Mouse (Mus musculus): ENCODE results near the gene Mdga1. TPM values are rescaled to one million over a fixed set of nuclear protein-coding genes. Genes with fewer than 3 reads are reported as not detected.

Gene Mdga1
- polyA plus RNA-seq, 1 experiment, result 10.9 TPM

- TF ChIP-seq CTCF (IDR thresholded peaks at IDR 0.05; ENCODE audit: extremely low read depth, insufficient read depth, low read length) (no peak), POLR2A (IDR thresholded peaks at IDR 0.05; ENCODE audit: extremely low read depth, insufficient read depth, low read length) (no peak)
- H3K27ac ChIP-seq (ENCODE audit: insufficient read depth, low read length), result no peak overlapping the region
- H3K4me1 ChIP-seq (ENCODE audit: control insufficient read depth, insufficient read depth, low read length), result no peaks in the 10 kb centered on the region
- no peak overlapping the region for H3K4me3 ChIP-seq (ENCODE audit: insufficient read depth, low read length)
Observed at GRCm38 (mm10) chr17:29913301-29913965, 56.5 kb downstream of the Mdga1 start.

- no peaks in the 10 kb centered on the region for H3K4me1 ChIP-seq (ENCODE audit: control insufficient read depth, insufficient read depth, low read length)
- H3K27ac ChIP-seq (ENCODE audit: insufficient read depth, low read length), result no peak overlapping the region
- TF ChIP-seq POLR2A (IDR thresholded peaks at IDR 0.05; ENCODE audit: extremely low read depth, insufficient read depth, low read length), result no peak
- TF ChIP-seq CTCF (IDR thresholded peaks at IDR 0.05; ENCODE audit: extremely low read depth, insufficient read depth, low read length), result no peak
- no peak overlapping the region for H3K4me3 ChIP-seq (ENCODE audit: insufficient read depth, low read length)
Observed at GRCm38 (mm10) chr17:29912733-29913132, 57.2 kb downstream of the Mdga1 start.

GRCm38 (mm10) chr17:29909031-29909430 lies 60.9 kb downstream of the Mdga1 start:
- Histone ChIP-seq H3K4me3 (ENCODE audit: insufficient read depth, low read length) (no peak overlapping the region), H3K4me1 (ENCODE audit: control insufficient read depth, insufficient read depth, low read length) (no peaks in the 10 kb centered on the region), H3K27ac (ENCODE audit: insufficient read depth, low read length) (no peak overlapping the region)
- TF ChIP-seq POLR2A (IDR thresholded peaks at IDR 0.05; ENCODE audit: extremely low read depth, insufficient read depth, low read length) (no peak), CTCF (IDR thresholded peaks at IDR 0.05; ENCODE audit: extremely low read depth, insufficient read depth, low read length) (no peak)

GRCm38 (mm10) chr17:29904694-29905093 lies 65.2 kb downstream of the Mdga1 start:
- Histone ChIP-seq H3K4me3 (ENCODE audit: insufficient read depth, low read length) (no peak overlapping the region), H3K27ac (ENCODE audit: insufficient read depth, low read length) (no peak overlapping the region), H3K4me1 (ENCODE audit: control insufficient read depth, insufficient read depth, low read length) (no peaks in the 10 kb centered on the region)
- TF ChIP-seq CTCF (IDR thresholded peaks at IDR 0.05; ENCODE audit: extremely low read depth, insufficient read depth, low read length) (no peak), POLR2A (IDR thresholded peaks at IDR 0.05; ENCODE audit: extremely low read depth, insufficient read depth, low read length) (no peak)

- no peaks in the 10 kb centered on the region for H3K4me1 ChIP-seq (ENCODE audit: control insufficient read depth, insufficient read depth, low read length)
- TF ChIP-seq CTCF (IDR thresholded peaks at IDR 0.05; ENCODE audit: extremely low read depth, insufficient read depth, low read length) (no peak), POLR2A (IDR thresholded peaks at IDR 0.05; ENCODE audit: extremely low read depth, insufficient read depth, low read length) (no peak)
- H3K4me3 ChIP-seq (ENCODE audit: insufficient read depth, low read length), result no peak overlapping the region
- H3K27ac ChIP-seq (ENCODE audit: insufficient read depth, low read length), result no peak overlapping the region
Observed at GRCm38 (mm10) chr17:29902406-29903155, 67.3 kb downstream of the Mdga1 start.

GRCm38 (mm10) chr17:29900289-29900688 lies 69.6 kb downstream of the Mdga1 start:
- Histone ChIP-seq H3K4me1 (ENCODE audit: control insufficient read depth, insufficient read depth, low read length) (peaks cover 1% of the 10 kb centered on the region; the same call in 1 of the 2 replicates), H3K4me3 (ENCODE audit: insufficient read depth, low read length) (no peak overlapping the region), H3K27ac (ENCODE audit: insufficient read depth, low read length) (no peak overlapping the region)
- TF ChIP-seq CTCF (IDR thresholded peaks at IDR 0.05; ENCODE audit: extremely low read depth, insufficient read depth, low read length) (no peak), POLR2A (IDR thresholded peaks at IDR 0.05; ENCODE audit: extremely low read depth, insufficient read depth, low read length) (no peak)

GRCm38 (mm10) chr17:29896181-29897054 lies 73.5 kb downstream of the Mdga1 start:
- TF ChIP-seq CTCF (IDR thresholded peaks at IDR 0.05; ENCODE audit: extremely low read depth, insufficient read depth, low read length), result 0 out of 2 replicates have a peak, but pooled peaks have one; percentile 27
- no peak for TF ChIP-seq POLR2A (IDR thresholded peaks at IDR 0.05; ENCODE audit: extremely low read depth, insufficient read depth, low read length)
- peaks cover 1% of the 10 kb centered on the region; the same call in 1 of the 2 replicates for H3K4me1 ChIP-seq (ENCODE audit: control insufficient read depth, insufficient read depth, low read length)
- no peak overlapping the region for H3K4me3 ChIP-seq (ENCODE audit: insufficient read depth, low read length)
- no peak overlapping the region for H3K27ac ChIP-seq (ENCODE audit: insufficient read depth, low read length)

GRCm38 (mm10) chr17:29895566-29895965 lies 74.3 kb downstream of the Mdga1 start:
- Histone ChIP-seq H3K4me3 (ENCODE audit: insufficient read depth, low read length) (no peak overlapping the region), H3K27ac (ENCODE audit: insufficient read depth, low read length) (no peak overlapping the region), H3K4me1 (ENCODE audit: control insufficient read depth, insufficient read depth, low read length) (peaks cover 1% of the 10 kb centered on the region; the same call in 1 of the 2 replicates)
- TF ChIP-seq POLR2A (IDR thresholded peaks at IDR 0.05; ENCODE audit: extremely low read depth, insufficient read depth, low read length) (no peak), CTCF (IDR thresholded peaks at IDR 0.05; ENCODE audit: extremely low read depth, insufficient read depth, low read length) (no peak)

GRCm38 (mm10) chr17:29894965-29895364 lies 74.9 kb downstream of the Mdga1 start:
- Histone ChIP-seq H3K27ac (ENCODE audit: insufficient read depth, low read length) (no peak overlapping the region), H3K4me1 (ENCODE audit: control insufficient read depth, insufficient read depth, low read length) (peaks cover 1% of the 10 kb centered on the region; the same call in 1 of the 2 replicates), H3K4me3 (ENCODE audit: insufficient read depth, low read length) (no peak overlapping the region)
- TF ChIP-seq CTCF (IDR thresholded peaks at IDR 0.05; ENCODE audit: extremely low read depth, insufficient read depth, low read length) (no peak), POLR2A (IDR thresholded peaks at IDR 0.05; ENCODE audit: extremely low read depth, insufficient read depth, low read length) (no peak)

All from cortical plate, adult 2 months (tissue).